14 mouse cellular contexts compared by ENCODE assay signal in the genomic region with DNA sequence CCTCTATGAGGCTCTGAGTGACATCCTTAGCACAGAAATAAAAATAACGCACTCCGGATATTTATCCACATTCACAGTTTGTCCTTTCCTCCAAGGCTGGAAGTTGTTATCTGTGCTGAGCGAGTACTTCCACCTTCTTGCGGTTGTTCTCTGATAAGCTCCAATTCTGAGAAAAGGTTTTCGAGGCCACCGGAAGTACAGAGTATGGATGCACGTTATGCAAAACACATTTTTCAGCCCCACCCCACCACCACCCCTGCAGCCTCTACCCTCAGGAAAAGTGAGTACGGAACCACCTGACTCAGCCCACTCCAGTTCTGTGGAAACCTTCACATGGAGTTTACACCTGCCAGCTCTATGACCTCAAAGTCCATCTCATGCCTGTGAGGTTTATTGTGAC. TPM values are rescaled to one million over a fixed set of nuclear protein-coding genes. Genes with fewer than 3 reads are reported as not detected.
DNase-seq lines count a peak whose midpoint lies in the region; ATAC-seq and TF ChIP-seq lines count a peak whose summit lies in the region.
"Had no signal": no experiment of that assay in that cellular context is flagged by ENCODE, and none has a peak within 500 bp of the region (broad histone marks: within the 10 kb centered on the region; RNA-seq: fewer than 3 reads in every experiment).

No protein-coding gene starts in this region.

- no peak for TF ChIP-seq CTCF in thymus, adult 2 months (IDR thresholded peaks at IDR 0.05; ENCODE audit: borderline replicate concordance, control insufficient read depth, extremely low read depth, insufficient read depth, low read length, poor library complexity)
- TF ChIP-seq CTCF in stomach, postnatal 0 days (IDR thresholded peaks at IDR 0.05; ENCODE audit: low read depth), result no peak

- no peak for TF ChIP-seq EP300 in stomach, postnatal 0 days (optimal IDR thresholded peaks at IDR 0.05)

- no peak for TF ChIP-seq POLR2A in thymus, adult 2 months (IDR thresholded peaks at IDR 0.05; ENCODE audit: control insufficient read depth, extremely low read depth, insufficient read depth, low read length, poor library complexity)

- DNase-seq in thymus, adult 2 months, result peak; percentile 28
- no peak for DNase-seq in thymus, postnatal 4 days
- peak; percentile 50 for DNase-seq in stomach, postnatal 0 days (ENCODE audit: low spot score)
- DNase-seq in layer of hippocampus, adult 11-12 months (ENCODE audit: low spot score), result no peak
- no peak for DNase-seq in heart, postnatal 10 days
- no peak for DNase-seq in cerebellum, postnatal 36 days
- DNase-seq: cerebellum, adult 2 months; kidney, adult 2 months; layer of hippocampus, adult 9-11 months had no signal

- 12% methylated on average over 8 of the region's 8 CpGs for WGBS in thymus, adult 2 months
- 17% methylated on average over 8 of the region's 8 CpGs for WGBS in liver, embryonic 16.5 days (ENCODE audit: insufficient replicate concordance)
- WGBS in stomach, postnatal 0 days, result 69% methylated on average over 8 of the region's 8 CpGs

- H3K9ac ChIP-seq in liver, embryonic 16.5 days (ENCODE audit: low read depth, low read length), result peak overlapping the region; percentile 43
- H3K9ac ChIP-seq in stomach, postnatal 0 days (ENCODE audit: low read length), result no peak overlapping the region
- H3K9ac ChIP-seq: embryonic facial prominence, embryonic 15.5 days; midbrain, embryonic 13.5 days; neural tube, embryonic 13.5 days had no signal

- peaks cover 20% of the 10 kb centered on the region for H3K4me1 ChIP-seq in thymus, adult 2 months (replicated peaks; ENCODE audit: control insufficient read depth, insufficient read depth, low read length)
- peaks cover 53% of the 10 kb centered on the region for H3K4me1 ChIP-seq in liver, embryonic 16.5 days (ENCODE audit: control insufficient read depth, low read depth, low read length)
- H3K4me1 ChIP-seq in stomach, postnatal 0 days (replicated peaks; ENCODE audit: control insufficient read depth, insufficient read depth), result no peaks in the 10 kb centered on the region; the same call in 1 of the 2 replicates

- H3K36me3 ChIP-seq in thymus, adult 2 months (ENCODE audit: control insufficient read depth, insufficient read depth, low read length), result no peaks in the 10 kb centered on the region
- no peaks in the 10 kb centered on the region for H3K36me3 ChIP-seq in liver, embryonic 16.5 days (ENCODE audit: control insufficient read depth, insufficient read depth)
- H3K36me3 ChIP-seq in stomach, postnatal 0 days (ENCODE audit: control insufficient read depth, insufficient read depth, low read length), result no peaks in the 10 kb centered on the region
- H3K36me3 ChIP-seq: embryonic facial prominence, embryonic 15.5 days; midbrain, embryonic 13.5 days; neural tube, embryonic 13.5 days had no signal

- ATAC-seq in erythroid progenitor cell, adult 5-6 weeks (replicated peaks; ENCODE audit: low FRiP score, poor library complexity, severe bottlenecking), result peak; percentile 88
- peak; percentile 91 for ATAC-seq in liver, embryonic 16.5 days (ENCODE audit: low read depth)
- ATAC-seq in stomach, postnatal 0 days (ENCODE audit: low FRiP score, low TSS enrichment), result peak; percentile 73
- ATAC-seq: midbrain, embryonic 13.5 days had no signal

- no peak overlapping the region for H3K4me3 ChIP-seq in thymus, adult 2 months (ENCODE audit: control insufficient read depth, insufficient read depth, low read length)
- peak overlapping the region; percentile 9 for H3K4me3 ChIP-seq in liver, embryonic 16.5 days (ENCODE audit: low read depth, low read length)
- H3K4me3 ChIP-seq in stomach, postnatal 0 days (ENCODE audit: low read depth, low read length), result no peak overlapping the region
- H3K4me3 ChIP-seq: embryonic facial prominence, embryonic 15.5 days; midbrain, embryonic 13.5 days; neural tube, embryonic 13.5 days had no signal

- H3K4me2 ChIP-seq in liver, embryonic 16.5 days (ENCODE audit: low read depth, low read length), result peak overlapping the region; percentile 18
- H3K4me2 ChIP-seq in stomach, postnatal 0 days (replicated peaks; ENCODE audit: low read depth), result no peak overlapping the region
- H3K4me2 ChIP-seq: embryonic facial prominence, embryonic 15.5 days; midbrain, embryonic 13.5 days; neural tube, embryonic 13.5 days had no signal

- intact Hi-C loops in heart, postnatal 10 days (cut with DNase I), result no loop called here

- H3K27ac ChIP-seq in thymus, adult 2 months (ENCODE audit: control insufficient read depth, insufficient read depth, low read length), result no peak overlapping the region
- peak overlapping the region; percentile 95 for H3K27ac ChIP-seq in liver, embryonic 16.5 days (ENCODE audit: low read length)
- H3K27ac ChIP-seq in stomach, postnatal 0 days (replicated peaks), result no peak overlapping the region
- H3K27ac ChIP-seq: embryonic facial prominence, embryonic 15.5 days; midbrain, embryonic 13.5 days; neural tube, embryonic 13.5 days had no signal

- no peaks in the 10 kb centered on the region for H3K9me3 ChIP-seq in liver, embryonic 16.5 days (replicated peaks; ENCODE audit: control insufficient read depth, low read length)
- H3K9me3 ChIP-seq in stomach, postnatal 0 days (ENCODE audit: control insufficient read depth, low read length), result no peaks in the 10 kb centered on the region
- H3K9me3 ChIP-seq: embryonic facial prominence, embryonic 15.5 days; midbrain, embryonic 13.5 days; neural tube, embryonic 13.5 days had no signal

- no peaks in the 10 kb centered on the region for H3K27me3 ChIP-seq in thymus, adult 2 months (ENCODE audit: control insufficient read depth, insufficient read depth, low read length)
- H3K27me3 ChIP-seq in liver, embryonic 16.5 days (ENCODE audit: control insufficient read depth, insufficient read depth, low read depth, low read length), result no peaks in the 10 kb centered on the region
- H3K27me3 ChIP-seq in stomach, postnatal 0 days (ENCODE audit: control insufficient read depth, insufficient read depth, low read length), result no peaks in the 10 kb centered on the region
- H3K27me3 ChIP-seq: embryonic facial prominence, embryonic 15.5 days; midbrain, embryonic 13.5 days; neural tube, embryonic 13.5 days had no signal

RNA-seq across cellular contexts. Expression of gene Idh2, which starts 30.9 kb away (rescaled TPM):
- polyA plus RNA-seq in thymus, adult 2 months (2012; rRNA removed), result 168 and 225 TPM in 2 replicates
- total RNA-seq in erythroid progenitor cell, adult 5-6 weeks (2015; ENCODE audit: low replicate concordance), result 11.7 and 45.8 TPM in 2 replicates
- 14.7 and 16.7 TPM in 2 replicates for total RNA-seq in erythroid progenitor cell, adult 5-6 weeks (2017; ENCODE audit: low replicate concordance)
- polyA plus RNA-seq in liver, embryonic 16.5 days (2015; fragmentation: Nextera tagmentation; extraction: Ambion mirVana), result 204 and 221 TPM in 2 replicates
- 288 TPM in 2 replicates for polyA plus RNA-seq in stomach, postnatal 0 days (2015; fragmentation: Nextera tagmentation; extraction: Ambion mirVana)
- 1,000 to 10,000 TPM; 1,610 to 1,731 TPM for total RNA-seq in heart, postnatal 10 days (2021)

RNA-seq across cellular contexts. Expression of gene Sema4b, which starts 40.6 kb away (rescaled TPM):
- 37.4 and 44.1 TPM in 2 replicates for polyA plus RNA-seq in thymus, adult 2 months (2012; rRNA removed)
- 106 and 122 TPM in 2 replicates for total RNA-seq in erythroid progenitor cell, adult 5-6 weeks (2015; ENCODE audit: low replicate concordance)
- total RNA-seq in erythroid progenitor cell, adult 5-6 weeks (2017; ENCODE audit: low replicate concordance), result 105 and 126 TPM in 2 replicates
- polyA plus RNA-seq in liver, embryonic 16.5 days (2015; fragmentation: Nextera tagmentation; extraction: Ambion mirVana), result 13.4 and 14.4 TPM in 2 replicates
- polyA plus RNA-seq in stomach, postnatal 0 days (2015; fragmentation: Nextera tagmentation; extraction: Ambion mirVana), result 19.4 and 19.9 TPM in 2 replicates
- total RNA-seq in heart, postnatal 10 days (2021), result 10 to 100 TPM; 14.7 to 16.6 TPM

Comparison
In these comparisons a context has a peak if more than half of its experiments do, and no peak if none do; other contexts are left out.
1. DNase-seq: peak in thymus, adult 2 months (single experiment) and stomach, postnatal 0 days (single experiment); none in thymus, postnatal 4 days (single experiment), layer of hippocampus, adult 11-12 months (single experiment), heart, postnatal 10 days (0 of 2) and cerebellum, postnatal 36 days (0 of 2).
2. Peak in every context shown above with its lines, with median percentiles within 50 percentile points of each other: ATAC-seq.